Mouse (Mus musculus): ENCODE data around the gene Tnnc1.

Tnnc1 gene

GRCm38 (mm10) chr14:31252091-31252490, 44.0 kb downstream of the Tnnc1 start:
- no peak for DNase-seq (ENCODE audit: low read depth, low spot score)

GRCm38 (mm10) chr14:31258476-31259050, 50.5 kb downstream of the Tnnc1 start:
- no peak for DNase-seq (ENCODE audit: low read depth, low spot score)

GRCm38 (mm10) chr14:31260374-31260773, 52.3 kb downstream of the Tnnc1 start:
- no peak for DNase-seq (ENCODE audit: low read depth, low spot score)

- DNase-seq (ENCODE audit: low read depth, low spot score) = no peak
Observed at GRCm38 (mm10) chr14:31260932-31261331, 52.8 kb downstream of the Tnnc1 start.
